Mouse (Mus musculus) spleen, postnatal 0 days (tissue): Measurements from ENCODE around the gene Id3. TPM values are rescaled to one million over a fixed set of nuclear protein-coding genes. Genes with fewer than 3 reads are reported as not detected.

Source experiments
- polyA plus RNA-seq: library from polyadenylated mRNA; unstranded; fragments of >200 nt; fragmentation: Nextera tagmentation; extraction: Ambion mirVana; gene quantifications from 2 replicates; pipeline ENCODE4 v1.2.1, GENCODE M21; 2015

Gene Id3
- polyA plus RNA-seq = 107 and 143 TPM in 2 replicates

GRCm38 (mm10) chr4:136143193-136143976, at the start of gene Id3:
TSS of gene Id3 (plus strand) at chr4:136143497.

DNA sequence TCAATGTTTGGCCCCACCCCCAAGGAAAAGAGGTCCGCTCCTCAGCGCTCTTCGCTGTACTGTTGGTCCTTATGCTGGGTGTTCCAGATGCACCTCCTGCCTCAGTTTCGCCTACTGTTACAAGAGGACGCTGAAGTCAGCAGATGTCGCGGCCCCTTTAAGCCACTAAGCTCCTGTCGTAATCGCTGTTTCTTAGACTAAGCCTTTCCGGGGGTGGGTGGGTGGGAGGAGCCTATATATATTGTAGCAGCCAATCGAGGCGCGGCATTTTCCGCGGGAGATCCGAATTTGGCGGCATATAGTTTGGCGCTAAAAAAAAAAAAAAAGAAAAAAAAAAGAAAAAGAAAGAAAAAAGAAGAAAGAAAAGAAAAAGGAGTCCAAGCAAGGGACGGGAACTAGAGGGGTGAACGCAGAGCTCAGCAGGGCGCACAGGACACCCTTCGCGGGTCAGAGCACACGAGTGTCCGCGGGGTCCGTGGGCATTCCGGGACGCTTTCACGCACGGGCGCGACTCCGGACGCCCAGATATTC, 28.8 kb downstream of the Id3 start, which contains the start of gene E2f2:
Gene E2f2, plus strand, starts transcription at position 384 of the 531 bp plus-strand sequence.

Other genes with a start within 250 kb of the Id3 start
- 5.4 and 6.6 TPM in 2 replicates for gene Cnr2, start 248.1 kb upstream of the Id3 start, polyA plus RNA-seq
- 51.0 and 58.0 TPM in 2 replicates for gene Fuca1, start 222.8 kb upstream of the Id3 start, polyA plus RNA-seq
- 77.9 and 85.9 TPM in 2 replicates for gene Hmgcl, start 197.0 kb upstream of the Id3 start, polyA plus RNA-seq
- gene Gale, start 179.8 kb upstream of the Id3 start, polyA plus RNA-seq = 15.1 and 15.9 TPM in 2 replicates
- gene Lypla2, start 170.9 kb upstream of the Id3 start, polyA plus RNA-seq = 68.9 and 77.7 TPM in 2 replicates
- gene Pithd1, start 156.2 kb upstream of the Id3 start, polyA plus RNA-seq = 76.7 and 90.0 TPM in 2 replicates
- 22.0 and 23.2 TPM in 2 replicates for gene Eloa, start 121.7 kb upstream of the Id3 start, polyA plus RNA-seq
- 401 and 421 TPM in 2 replicates for gene Rpl11, start 90.1 kb upstream of the Id3 start, polyA plus RNA-seq
- 99.9 and 108 TPM in 2 replicates for gene E2f2, start 28.9 kb downstream of the Id3 start, polyA plus RNA-seq
- 0.73 and 1.0 TPM in 2 replicates for gene Asap3, start 62.9 kb downstream of the Id3 start, polyA plus RNA-seq
- 3.3 and 3.7 TPM in 2 replicates for gene Tcea3, start 104.2 kb downstream of the Id3 start, polyA plus RNA-seq
- 5.1 and 6.6 TPM in 2 replicates for gene Zfp46, start 141.2 kb downstream of the Id3 start, polyA plus RNA-seq
- gene Hnrnpr, start 167.4 kb downstream of the Id3 start, polyA plus RNA-seq = 74.2 and 83.2 TPM in 2 replicates